Mouse (Mus musculus) liver, embryonic 13.5 days (tissue): ENCODE measurements around the gene Gmfg. TPM values are rescaled to one million over a fixed set of nuclear protein-coding genes. Genes with fewer than 3 reads are reported as not detected.

Source experiments
- ATAC-seq: fragments of 200-750 bp; cut with Nextera tagmentation; 2 replicates; pipeline ENCODE4 v1.8.0; 2017; ENCODE audit warnings: low read depth, mild to moderate bottlenecking, moderate number of reproducible peaks, moderate library complexity
- DNase-seq: peaks from one replicate; pipeline ENCODE4 v3.0.0; 2022
- H3K27ac ChIP-seq: fragments of 300-500 bp; sonication (generic); 2 replicates; pipeline ENCODE4 v1.5.1; 2015; ENCODE audit warnings: moderate library complexity, mild to moderate bottlenecking, inconsistent platforms
- H3K27me3 ChIP-seq: fragments of 300-500 bp; sonication (generic); 2 replicates; pipeline ENCODE4 v1.6.1; 2015; ENCODE audit warnings: mild to moderate bottlenecking, inconsistent platforms
- H3K36me3 ChIP-seq: fragments of 300-500 bp; sonication (generic); 2 replicates; pipeline ENCODE4 v1.6.1; 2015; ENCODE audit warnings: mild to moderate bottlenecking, inconsistent platforms
- H3K4me1 ChIP-seq: fragments of 300-500 bp; sonication (generic); replicated peaks from 2 replicates; pipeline ENCODE4 v1.6.1; 2015; ENCODE audit warnings: inconsistent platforms
- H3K4me2 ChIP-seq: fragments of 300-500 bp; sonication (generic); 2 replicates; pipeline ENCODE4 v1.6.1; 2015; ENCODE audit warnings: inconsistent platforms, mild to moderate bottlenecking, moderate library complexity
- H3K4me3 ChIP-seq: fragments of 300-500 bp; sonication (generic); replicated peaks from 2 replicates; pipeline ENCODE4 v1.5.1; 2015; ENCODE audit warnings: mild to moderate bottlenecking, inconsistent platforms
- H3K9ac ChIP-seq: fragments of 300-500 bp; sonication (generic); 2 replicates; pipeline ENCODE4 v1.6.1; 2015; ENCODE audit warnings: mild to moderate bottlenecking, inconsistent platforms
- H3K9me3 ChIP-seq: fragments of 300-500 bp; sonication (generic); replicated peaks from 2 replicates; pipeline ENCODE4 v1.6.1; 2016; ENCODE audit warnings: inconsistent platforms
- WGBS: fragments of 180-500 bp; shearing (Covaris S2); methylation state at CpG from one replicate; pipeline ENCODE4 v1.1.7; 2015; ENCODE audit not compliant: insufficient replicate concordance; 5-methylcytosine and 5-hydroxymethylcytosine counted together
- polyA plus RNA-seq: library from polyadenylated mRNA; unstranded; fragments of >200 nt; fragmentation: Nextera tagmentation; extraction: Ambion mirVana; gene quantifications from 2 replicates; pipeline ENCODE4 v1.2.1, GENCODE M21; 2015

The Gmfg gene
- polyA plus RNA-seq, 1 experiment from 2014 or later, result 32.9 TPM

DNA sequence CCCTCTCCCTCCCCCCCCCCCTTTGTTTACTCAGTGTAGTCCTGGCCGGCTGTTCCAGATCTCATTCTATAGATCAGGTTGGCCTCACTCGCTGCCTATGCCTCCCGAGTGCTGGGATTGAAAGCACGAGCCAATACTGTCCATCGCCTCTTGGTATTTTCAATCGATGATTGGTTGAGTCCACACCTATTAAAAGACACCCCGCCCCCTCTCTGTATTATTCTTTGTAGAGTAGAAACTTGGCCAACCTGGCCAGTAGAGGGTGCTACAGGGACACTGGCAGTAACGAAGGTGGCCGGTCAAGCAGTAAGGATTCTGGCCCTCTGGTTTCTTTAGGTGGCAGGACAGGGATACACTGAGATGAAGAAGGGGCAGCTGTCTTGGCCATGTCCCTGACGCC lies 53.2 kb downstream of the Gmfg start:
- no peak overlapping the region for H3K4me3 ChIP-seq
- H3K9me3 ChIP-seq, result no peaks in the 10 kb centered on the region
- H3K27me3 ChIP-seq, result peaks cover 13% of the 10 kb centered on the region
- ATAC-seq (peak; percentile 29; the same call in 1 of the 2 replicates), DNase-seq (peak; percentile 44)
- 0 out of 2 replicates have a peak overlapping the region, but pooled peaks have one; percentile 17 for H3K4me2 ChIP-seq
- H3K9ac ChIP-seq, result no peak overlapping the region
- H3K36me3 ChIP-seq, result no peaks in the 10 kb centered on the region
- peaks cover 10% of the 10 kb centered on the region for H3K4me1 ChIP-seq
- H3K27ac ChIP-seq, result no peak overlapping the region
- 5% methylated on average over 10 of the region's 10 CpGs for WGBS

DNA sequence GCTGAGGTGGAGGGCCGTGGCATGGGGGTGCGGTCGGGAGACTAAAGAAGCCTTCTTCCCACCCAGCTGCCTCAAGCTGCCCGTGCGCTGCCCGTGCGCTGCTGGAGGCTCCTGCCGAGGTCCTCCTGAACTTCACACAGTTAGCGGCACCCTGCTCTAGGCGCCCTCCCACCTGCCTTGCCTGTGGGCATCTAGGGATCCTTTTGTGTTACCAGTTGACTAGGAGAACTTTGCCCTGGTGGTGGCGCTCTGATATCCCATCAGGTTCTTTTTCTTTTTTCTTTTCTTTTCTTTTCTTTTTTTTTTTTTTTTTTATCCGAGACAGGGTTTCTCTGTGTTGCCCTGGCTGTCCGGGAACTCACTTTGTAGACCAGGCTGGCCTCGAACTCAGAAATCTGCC lies 53.7 kb downstream of the Gmfg start:
- H3K4me3 ChIP-seq, result no peak overlapping the region
- WGBS, result 39% methylated on average over 14 of the region's 14 CpGs

DNA sequence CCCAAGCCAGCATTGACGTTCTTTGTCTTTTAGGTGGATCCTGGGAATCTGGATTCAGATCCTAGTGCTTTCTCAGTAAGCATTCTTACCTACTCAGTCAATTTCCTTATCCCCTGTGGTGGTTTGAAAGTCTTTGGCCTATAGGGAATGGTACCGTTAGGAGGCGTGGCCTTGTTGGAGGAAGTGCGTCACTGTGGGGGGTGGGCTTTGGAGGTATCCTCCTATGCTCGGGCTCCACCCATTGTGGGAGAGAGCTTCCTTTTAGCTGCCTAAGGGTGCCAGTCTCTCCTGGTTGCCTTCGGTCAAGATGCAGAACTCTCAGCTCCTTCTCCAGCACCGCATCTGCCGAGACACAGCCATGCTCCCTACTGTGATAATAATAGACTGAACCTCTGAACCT lies 55.1 kb downstream of the Gmfg start:
- DNase-seq, result no peak
- no peak overlapping the region for H3K4me2 ChIP-seq
- no peak overlapping the region for H3K27ac ChIP-seq
- H3K27me3 ChIP-seq, result peaks cover 9% of the 10 kb centered on the region
- no peak overlapping the region for H3K9ac ChIP-seq
- ATAC-seq, result no peak
- H3K36me3 ChIP-seq, result no peaks in the 10 kb centered on the region
- H3K4me1 ChIP-seq, result peaks cover 10% of the 10 kb centered on the region
- no peak overlapping the region for H3K4me3 ChIP-seq
- no peaks in the 10 kb centered on the region for H3K9me3 ChIP-seq
- WGBS, result 77% methylated on average over 8 of the region's 8 CpGs

More for the DNA sequence above, 53.7 kb downstream of the Gmfg start:
- H3K9ac ChIP-seq, result no peak overlapping the region
- H3K27me3 ChIP-seq, result peaks cover 13% of the 10 kb centered on the region
- H3K4me1 ChIP-seq, result peaks cover 10% of the 10 kb centered on the region
- no peaks in the 10 kb centered on the region for H3K9me3 ChIP-seq
- no peak overlapping the region for H3K27ac ChIP-seq
- H3K4me2 ChIP-seq, result 0 out of 2 replicates have a peak overlapping the region, but pooled peaks have one; percentile 17
- no peak for ATAC-seq
- no peak for DNase-seq
- no peaks in the 10 kb centered on the region for H3K36me3 ChIP-seq

DNA sequence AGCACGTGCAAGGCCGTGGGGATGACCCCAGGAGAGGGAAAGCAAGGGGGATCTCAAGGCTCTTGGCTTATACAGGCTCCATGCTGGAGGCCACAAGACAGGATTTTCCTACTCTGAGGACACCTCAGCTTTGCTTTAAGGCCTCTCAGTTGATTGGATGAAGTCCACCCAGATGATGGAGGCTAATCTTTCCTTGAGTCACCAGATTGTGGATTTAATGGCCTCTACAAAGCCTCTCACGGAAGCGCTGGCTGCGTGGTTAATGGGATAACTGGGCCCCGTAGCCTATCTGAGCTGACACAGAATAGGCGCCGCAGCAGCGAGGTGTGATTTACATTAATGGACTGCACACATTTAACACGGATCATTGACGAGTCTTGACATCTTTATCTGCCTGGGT lies 58.2 kb downstream of the Gmfg start:
- no peak for DNase-seq
- H3K4me3 ChIP-seq, result no peak overlapping the region
- peaks cover 4% of the 10 kb centered on the region; the same call in 1 of the 2 replicates for H3K4me1 ChIP-seq
- no peaks in the 10 kb centered on the region for H3K27me3 ChIP-seq
- H3K9me3 ChIP-seq, result no peaks in the 10 kb centered on the region
- WGBS, result 63% methylated on average over 11 of the region's 11 CpGs
- no peaks in the 10 kb centered on the region for H3K36me3 ChIP-seq
- ATAC-seq, result no peak
- no peak overlapping the region for H3K27ac ChIP-seq
- no peak overlapping the region for H3K4me2 ChIP-seq
- H3K9ac ChIP-seq, result no peak overlapping the region

Other genes starting within 250 kb of the Gmfg start
- gene Eid2, start 169.6 kb upstream of the Gmfg start, polyA plus RNA-seq, result 0.28 and 0.40 TPM in 2 replicates
- gene Eid2b, start 159.7 kb upstream of the Gmfg start, polyA plus RNA-seq, result 2.5 and 2.6 TPM in 2 replicates
- not detected in 2 replicates for gene Selenov, start 146.3 kb upstream of the Gmfg start, polyA plus RNA-seq
- 0.06 and 0.07 TPM in 2 replicates for gene Dll3, start 135.2 kb upstream of the Gmfg start, polyA plus RNA-seq
- gene Timm50, start 125.4 kb upstream of the Gmfg start, polyA plus RNA-seq, result 114 and 118 TPM in 2 replicates
- gene Supt5, start 98.7 kb upstream of the Gmfg start, polyA plus RNA-seq, result 35.2 and 42.8 TPM in 2 replicates
- 937 and 964 TPM in 2 replicates for gene Rps16, start 86.8 kb upstream of the Gmfg start, polyA plus RNA-seq
- gene Plekhg2, start 64.8 kb upstream of the Gmfg start, polyA plus RNA-seq, result 4.9 and 5.0 TPM in 2 replicates
- gene Zfp36, start 57.2 kb upstream of the Gmfg start, polyA plus RNA-seq, result 4.7 and 6.3 TPM in 2 replicates
- 28.1 and 31.8 TPM in 2 replicates for gene Med29, start 44.7 kb upstream of the Gmfg start, polyA plus RNA-seq
- gene Paf1, start 44.5 kb upstream of the Gmfg start, polyA plus RNA-seq, result 30.7 and 33.4 TPM in 2 replicates
- gene Lrfn1, start 14.5 kb downstream of the Gmfg start, polyA plus RNA-seq, result 0.15 and 0.36 TPM in 2 replicates
- not detected in 2 replicates for gene Ifnl2, start 73.0 kb downstream of the Gmfg start, polyA plus RNA-seq
- not detected in 2 replicates for gene Ifnl3, start 85.4 kb downstream of the Gmfg start, polyA plus RNA-seq
- not detected in 2 replicates for gene Sycn, start 103.4 kb downstream of the Gmfg start, polyA plus RNA-seq
- not detected in 2 replicates for gene Nccrp1, start 109.8 kb downstream of the Gmfg start, polyA plus RNA-seq
- gene Samd4b, start 160.7 kb downstream of the Gmfg start, polyA plus RNA-seq, result 4.1 and 5.8 TPM in 2 replicates
- 16.2 and 18.5 TPM in 2 replicates for gene Pak4, start 160.7 kb downstream of the Gmfg start, polyA plus RNA-seq
- gene Acp7, start 193.9 kb downstream of the Gmfg start, polyA plus RNA-seq, result not detected in 2 replicates